Mouse (Mus musculus) midbrain, embryonic 11.5 days (tissue): Measurements from ENCODE around the gene Dscaml1. TPM values are rescaled to one million over a fixed set of nuclear protein-coding genes. Genes with fewer than 3 reads are reported as not detected.

ENCODE experiments used
- ATAC-seq: fragments of 200-750 bp; cut with Nextera tagmentation; 2 replicates; pipeline ENCODE4 v1.8.0; 2017; ENCODE audit warnings: moderate TSS enrichment, moderate library complexity; ENCODE audit not compliant: low FRiP score
- DNase-seq: peaks from one replicate; pipeline ENCODE4 v3.0.0; 2015; ENCODE audit warnings: low spot score; ENCODE audit errors: missing footprints
- H3K27ac ChIP-seq: fragments of 300-500 bp; sonication (generic); 2 replicates; pipeline ENCODE4 v1.5.1; 2014; ENCODE audit warnings: low read depth, low read length
- H3K27me3 ChIP-seq: fragments of 300-500 bp; sonication (generic); 2 replicates; pipeline ENCODE4 v1.6.1; 2014; ENCODE audit warnings: mild to moderate bottlenecking, low read length, moderate library complexity, mixed read lengths; ENCODE audit not compliant: control insufficient read depth, insufficient read depth
- H3K36me3 ChIP-seq: fragments of 300-500 bp; sonication (generic); 2 replicates; pipeline ENCODE4 v1.6.1; 2014; ENCODE audit warnings: mild to moderate bottlenecking, low read length, moderate library complexity, mixed read lengths; ENCODE audit not compliant: control insufficient read depth, insufficient read depth
- H3K4me1 ChIP-seq: fragments of 300-500 bp; sonication (generic); 2 replicates; pipeline ENCODE4 v1.6.1; 2014; ENCODE audit warnings: low read length; ENCODE audit not compliant: control insufficient read depth, insufficient read depth
- H3K4me2 ChIP-seq: fragments of 300-500 bp; sonication (generic); 2 replicates; pipeline ENCODE4 v1.6.1; 2014; ENCODE audit warnings: mild to moderate bottlenecking, moderate library complexity
- H3K4me3 ChIP-seq: fragments of 300-500 bp; sonication (generic); 2 replicates; pipeline ENCODE4 v1.5.1; 2014; ENCODE audit warnings: low read depth, low read length
- H3K9ac ChIP-seq: fragments of 300-500 bp; sonication (generic); 2 replicates; pipeline ENCODE4 v1.6.1; 2014; ENCODE audit warnings: low read length
- H3K9me3 ChIP-seq: fragments of 300-500 bp; sonication (generic); 2 replicates; pipeline ENCODE4 v1.6.1; 2016; ENCODE audit warnings: low read length; ENCODE audit not compliant: control insufficient read depth
- WGBS: fragments of 180-500 bp; shearing (Covaris S2); extraction: QIAGEN DNeasy Blood & Tissue Kit; methylation state at CpG from one replicate; pipeline ENCODE4 v1.1.7; 2014; 5-methylcytosine and 5-hydroxymethylcytosine counted together
- polyA plus RNA-seq: library from polyadenylated mRNA; unstranded; fragments of >200 nt; fragmentation: Nextera tagmentation; extraction: Ambion mirVana; gene quantifications from 2 replicates; pipeline ENCODE4 v1.2.1, GENCODE M21; 2014

Dscaml1 gene
- polyA plus RNA-seq, 1 experiment from 2014 or later: 0.74 TPM

DNA sequence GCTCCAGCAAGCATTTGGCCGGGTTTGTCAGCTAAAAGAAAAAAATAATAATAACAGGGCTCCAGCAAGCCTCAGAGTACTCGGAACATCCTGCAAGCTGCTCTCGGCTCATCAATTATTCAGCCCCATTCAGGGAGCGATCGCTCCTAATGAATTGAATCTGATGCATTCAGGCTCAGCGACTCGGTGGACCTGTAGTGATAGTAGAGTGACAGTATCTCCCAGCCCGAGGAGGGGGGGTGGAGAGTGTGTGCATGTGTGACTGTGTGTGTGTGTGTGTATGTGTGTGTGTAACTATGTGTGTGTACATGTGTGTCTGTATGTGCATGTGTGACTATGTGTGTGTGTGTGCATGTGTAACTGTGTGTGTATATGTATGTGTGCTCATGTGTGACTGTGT, 250.2 kb downstream of the Dscaml1 start:
- DNase-seq (no peak), ATAC-seq (peak; percentile 70; the same call in 1 of the 2 replicates)
- Histone ChIP-seq H3K36me3 (no peaks in the 10 kb centered on the region), H3K4me1 (peaks cover 32% of the 10 kb centered on the region), H3K4me2 (no peak overlapping the region; the same call in 1 of the 2 replicates), H3K4me3 (no peak overlapping the region), H3K27ac (peak overlapping the region; percentile 54), H3K27me3 (no peaks in the 10 kb centered on the region), H3K9ac (peak overlapping the region; percentile 40), H3K9me3 (no peaks in the 10 kb centered on the region)
- WGBS: 38% methylated on average over 8 of the region's 8 CpGs

DNA sequence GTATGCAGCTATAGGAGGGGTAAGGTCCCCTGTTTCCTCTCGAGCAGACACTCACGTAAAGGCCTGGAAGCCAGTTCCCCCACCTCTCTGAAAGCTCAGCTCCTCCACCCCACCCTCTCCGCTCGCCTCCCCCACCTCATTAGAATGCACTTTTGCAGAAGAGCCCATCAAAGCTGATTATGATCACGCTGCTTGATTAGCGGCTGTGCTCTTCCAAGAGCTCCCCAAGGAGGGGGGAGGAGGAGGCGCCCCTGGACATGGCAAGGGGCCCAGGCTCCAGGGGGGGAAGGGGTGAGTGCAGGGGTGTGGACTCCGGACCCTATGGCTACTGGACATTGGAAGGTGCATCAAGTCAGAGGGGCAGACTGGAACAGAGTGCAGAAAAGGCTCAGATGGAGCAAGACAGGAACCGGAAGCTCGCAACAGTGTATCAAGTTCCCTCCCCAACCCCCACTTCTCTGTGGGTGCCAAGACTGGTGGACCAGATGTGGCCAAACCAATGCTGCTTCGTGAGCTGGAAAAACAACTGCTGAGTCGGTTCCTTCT, 250.9 kb downstream of the Dscaml1 start:
- Histone ChIP-seq H3K4me3 (no peak overlapping the region), H3K27me3 (no peaks in the 10 kb centered on the region), H3K36me3 (no peaks in the 10 kb centered on the region), H3K9ac (peak overlapping the region; percentile 40), H3K9me3 (no peaks in the 10 kb centered on the region), H3K4me2 (no peak overlapping the region), H3K27ac (peak overlapping the region; percentile 54), H3K4me1 (peaks cover 30% of the 10 kb centered on the region)
- ATAC-seq (peak; percentile 53), DNase-seq (no peak)
- WGBS: 29% methylated on average over 12 of the region's 12 CpGs

GRCm38 (mm10) chr9:45677952-45678663, 251.7 kb downstream of the Dscaml1 start:
- Histone ChIP-seq H3K9ac (peak overlapping the region; percentile 9; the same call in 1 of the 2 replicates), H3K4me3 (no peak overlapping the region), H3K4me1 (peaks cover 26% of the 10 kb centered on the region), H3K4me2 (no peak overlapping the region), H3K27ac (peak overlapping the region; percentile 54; the same call in 1 of the 2 replicates), H3K9me3 (no peaks in the 10 kb centered on the region), H3K36me3 (no peaks in the 10 kb centered on the region), H3K27me3 (no peaks in the 10 kb centered on the region)
- ATAC-seq (no peak), DNase-seq (no peak)
- WGBS: 73% methylated on average over 8 of the region's 8 CpGs

DNA sequence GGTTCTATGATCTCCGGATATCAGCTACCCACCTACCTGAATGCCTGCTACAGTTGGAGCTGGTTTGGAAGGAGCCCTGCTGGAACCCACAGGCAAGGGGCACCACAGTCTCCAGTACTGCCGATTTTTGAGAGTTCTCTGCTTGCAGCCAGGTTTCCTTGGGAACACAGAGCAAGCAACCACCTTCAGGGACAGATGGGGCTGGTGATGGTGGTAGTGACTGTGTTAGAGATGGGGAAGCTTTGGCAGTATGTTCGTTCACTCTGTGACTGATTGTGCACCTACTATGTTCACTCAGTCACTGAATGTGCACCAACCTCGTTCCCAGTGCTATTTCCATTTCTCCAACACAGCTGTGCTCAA, 252.2 kb downstream of the Dscaml1 start:
- no peaks in the 10 kb centered on the region for H3K36me3 ChIP-seq
- peak overlapping the region; percentile 9; the same call in 1 of the 2 replicates for H3K9ac ChIP-seq
- H3K27ac ChIP-seq: no peak overlapping the region
- 76% methylated on average over 4 of the region's 4 CpGs for WGBS
- no peak overlapping the region for H3K4me3 ChIP-seq
- H3K4me2 ChIP-seq: no peak overlapping the region
- no peaks in the 10 kb centered on the region for H3K9me3 ChIP-seq
- peaks cover 26% of the 10 kb centered on the region for H3K4me1 ChIP-seq
- no peak for DNase-seq
- ATAC-seq: no peak
- H3K27me3 ChIP-seq: no peaks in the 10 kb centered on the region

DNA sequence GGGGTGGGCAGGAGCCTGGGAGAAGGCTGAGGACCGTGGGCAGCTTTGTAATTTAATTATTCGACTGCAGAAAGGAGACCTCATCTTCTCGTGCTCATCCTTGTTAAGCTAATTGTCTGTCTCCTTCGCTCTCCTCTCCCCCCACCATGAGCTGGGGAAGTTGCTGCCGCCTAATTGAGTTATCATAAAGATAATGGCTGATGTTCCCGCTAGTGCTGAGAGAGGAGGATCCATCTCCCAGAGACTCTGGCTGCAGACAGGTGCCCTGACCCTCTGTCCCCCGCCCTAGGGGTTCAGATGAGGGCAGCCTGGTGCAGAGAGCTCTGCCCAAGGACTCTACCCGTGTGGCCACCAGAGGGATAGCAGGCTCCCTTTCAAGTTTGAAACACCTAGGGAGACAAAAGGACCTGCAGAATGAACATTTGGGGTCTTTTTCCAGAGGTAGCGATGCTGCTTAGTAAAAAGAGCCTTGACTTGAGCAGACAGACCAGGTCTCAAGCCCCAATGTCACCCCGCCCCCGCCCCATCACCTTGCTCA, 256.1 kb downstream of the Dscaml1 start:
- no peak overlapping the region for H3K4me3 ChIP-seq
- WGBS: 49% methylated on average over 11 of the region's 11 CpGs
- H3K4me2 ChIP-seq: no peak overlapping the region
- no peaks in the 10 kb centered on the region for H3K9me3 ChIP-seq
- peaks cover 6% of the 10 kb centered on the region for H3K4me1 ChIP-seq
- H3K27me3 ChIP-seq: no peaks in the 10 kb centered on the region
- ATAC-seq: no peak
- no peak overlapping the region for H3K9ac ChIP-seq
- no peak for DNase-seq
- H3K36me3 ChIP-seq: no peaks in the 10 kb centered on the region
- no peak overlapping the region for H3K27ac ChIP-seq

DNA sequence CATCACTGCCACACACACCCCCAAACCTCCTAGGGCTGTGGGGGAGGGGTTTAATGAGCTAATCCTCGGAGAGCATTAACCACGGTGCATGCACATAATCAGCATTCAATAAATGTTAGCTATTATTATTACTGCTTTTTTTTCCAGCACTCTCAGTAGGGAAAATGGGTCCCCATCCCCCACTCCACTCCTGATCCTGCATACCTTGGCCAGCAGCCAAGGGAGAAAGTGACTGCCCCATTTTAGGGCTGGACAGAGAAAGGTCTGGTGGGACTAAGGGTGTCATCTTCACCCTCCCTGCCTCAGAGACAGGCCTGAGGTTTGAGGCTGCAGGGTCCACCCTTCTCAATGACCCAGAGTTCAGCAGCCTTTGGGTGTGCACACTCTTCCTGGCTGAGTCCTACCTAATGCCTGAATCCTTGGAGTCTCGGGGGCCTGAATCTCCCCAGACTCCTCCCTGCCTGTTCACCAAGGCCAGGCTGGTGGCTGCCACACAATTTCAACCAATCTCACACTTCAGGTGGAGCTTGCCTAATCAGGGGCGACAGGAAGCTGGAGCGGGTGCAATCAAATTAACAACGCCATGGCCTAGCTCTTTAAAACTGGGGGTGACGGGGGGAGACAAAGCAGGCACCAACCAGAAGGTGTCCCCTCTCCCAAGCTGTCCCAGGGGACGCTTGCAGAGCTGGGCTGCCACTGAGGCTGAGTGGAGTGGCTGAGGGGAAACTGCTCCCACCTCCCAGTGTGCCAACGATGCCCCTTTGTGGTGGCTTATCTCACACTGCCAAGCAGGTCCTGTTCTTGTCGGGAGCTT, 267.2 kb downstream of the Dscaml1 start:
- ATAC-seq: peak; percentile 57; the same call in 1 of the 2 replicates
- DNase-seq: peak; percentile 79

GRCm38 (mm10) chr9:45694256-45694655, 267.8 kb downstream of the Dscaml1 start:
- Histone ChIP-seq H3K4me1 (peaks cover 15% of the 10 kb centered on the region), H3K27me3 (no peaks in the 10 kb centered on the region), H3K27ac (no peak overlapping the region), H3K36me3 (no peaks in the 10 kb centered on the region), H3K9me3 (no peaks in the 10 kb centered on the region), H3K4me3 (no peak overlapping the region), H3K4me2 (no peak overlapping the region), H3K9ac (no peak overlapping the region)
- peak; percentile 76 for DNase-seq
- WGBS: 22% methylated on average over 2 of the region's 2 CpGs
- no peak for ATAC-seq

More for the DNA sequence above, 267.2 kb downstream of the Dscaml1 start:
- no peak overlapping the region; the same call in 1 of the 2 replicates for H3K4me2 ChIP-seq
- no peak overlapping the region for H3K4me3 ChIP-seq
- WGBS: 44% methylated on average over 10 of the region's 10 CpGs
- no peaks in the 10 kb centered on the region for H3K9me3 ChIP-seq
- H3K9ac ChIP-seq: no peak overlapping the region
- no peak overlapping the region for H3K27ac ChIP-seq
- no peaks in the 10 kb centered on the region for H3K27me3 ChIP-seq
- H3K4me1 ChIP-seq: peaks cover 15% of the 10 kb centered on the region
- no peaks in the 10 kb centered on the region for H3K36me3 ChIP-seq

GRCm38 (mm10) chr9:45699171-45699570, 272.7 kb downstream of the Dscaml1 start:
- Histone ChIP-seq H3K4me2 (no peak overlapping the region), H3K9me3 (no peaks in the 10 kb centered on the region), H3K36me3 (no peaks in the 10 kb centered on the region), H3K27ac (no peak overlapping the region), H3K9ac (no peak overlapping the region), H3K4me3 (no peak overlapping the region), H3K4me1 (no peaks in the 10 kb centered on the region), H3K27me3 (no peaks in the 10 kb centered on the region)
- 85% methylated on average over 10 of the region's 10 CpGs for WGBS
- DNase-seq (peak; percentile 72), ATAC-seq (no peak)
